ENCODE assay signal across 9 mouse cellular contexts in the genomic region with DNA sequence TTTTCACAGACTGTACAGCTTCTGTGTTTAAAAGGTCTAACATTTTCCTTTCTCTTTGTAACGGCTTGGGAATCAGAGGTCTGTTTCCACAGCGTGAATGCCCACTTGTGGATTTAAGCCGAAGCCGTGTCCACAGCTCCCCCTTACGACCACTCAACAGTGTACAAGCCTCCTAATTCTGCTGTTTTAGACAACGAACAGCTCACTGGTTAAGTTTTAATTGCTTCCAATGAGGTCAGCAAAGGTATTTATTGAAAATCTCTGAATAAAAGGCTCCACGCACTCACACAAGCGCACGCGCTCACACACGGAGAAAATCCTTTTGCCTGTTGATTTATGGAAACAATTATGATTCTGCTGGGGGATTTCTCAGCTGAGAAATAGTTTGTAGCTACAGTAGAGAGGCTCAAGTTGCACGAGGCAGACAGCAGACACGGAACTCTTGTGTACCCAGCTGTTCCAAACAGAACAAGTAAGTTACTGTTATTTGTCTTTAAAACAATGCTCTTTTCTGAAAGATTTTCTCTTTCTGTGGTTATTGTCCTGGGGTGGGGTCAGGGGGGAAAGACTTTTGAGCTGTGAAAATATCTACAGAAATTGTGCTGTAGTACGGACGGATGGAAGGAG. TPM values are rescaled to one million over a fixed set of nuclear protein-coding genes. Genes with fewer than 3 reads are reported as not detected.
A peak's percentile ranks its signal among the peaks of the same experiment; 100 is the strongest.
DNase-seq lines count a peak whose midpoint lies in the region; ATAC-seq and TF ChIP-seq lines count a peak whose summit lies in the region.
"Had no signal": no experiment of that assay in that cellular context is flagged by ENCODE, and none has a peak within 500 bp of the region (broad histone marks: within the 10 kb centered on the region; RNA-seq: fewer than 3 reads in every experiment).

A gene (plus strand): TSS at position 280 of the 627 bp plus-strand sequence.

- no peaks in the 10 kb centered on the region for H3K27me3 ChIP-seq in heart, adult 2 months (ENCODE audit: control insufficient read depth, insufficient read depth, low read length)
- H3K27me3 ChIP-seq in heart, embryonic 10.5 days (ENCODE audit: insufficient read depth, poor library complexity, severe bottlenecking) = no peaks in the 10 kb centered on the region
- H3K27me3 ChIP-seq in kidney, postnatal 0 days (ENCODE audit: insufficient read depth, low read length) = no peaks in the 10 kb centered on the region
- H3K27me3 ChIP-seq in midbrain, embryonic 15.5 days (replicated peaks) = no peaks in the 10 kb centered on the region

- TF ChIP-seq POLR2A in heart, adult 2 months (IDR thresholded peaks at IDR 0.05; ENCODE audit: insufficient read depth, low read depth, low read length) = no peak

- intact Hi-C loops in heart, adult 2 months (cut with DNase I) = loop anchor here (5.0 kb wide), 1 partner anchor 142 kb away; no protein-coding TSS in a partner anchor

- WGBS in heart, adult 2 months = 68% methylated on average over 15 of the region's 15 CpGs
- WGBS in heart, embryonic 10.5 days = 76% methylated on average over 15 of the region's 15 CpGs
- 32% methylated on average over 15 of the region's 15 CpGs for WGBS in kidney, postnatal 0 days
- 53% methylated on average over 15 of the region's 15 CpGs for WGBS in midbrain, embryonic 15.5 days

- no peak for TF ChIP-seq EP300 in heart, adult 2 months (IDR thresholded peaks at IDR 0.05; ENCODE audit: insufficient read depth, low read depth, low read length)

- H3K36me3 ChIP-seq in heart, adult 2 months (ENCODE audit: control insufficient read depth, insufficient read depth, low read length) = no peaks in the 10 kb centered on the region
- H3K36me3 ChIP-seq in heart, embryonic 10.5 days = no peaks in the 10 kb centered on the region
- no peaks in the 10 kb centered on the region for H3K36me3 ChIP-seq in kidney, postnatal 0 days (ENCODE audit: insufficient read depth, low read length)
- no peaks in the 10 kb centered on the region for H3K36me3 ChIP-seq in midbrain, embryonic 15.5 days (replicated peaks)

- no peak within 1 kb of the TSS for H3K9ac ChIP-seq in heart, adult 2 months (ENCODE audit: low read depth, low read length)
- no peak within 1 kb of the TSS for H3K9ac ChIP-seq in kidney, postnatal 0 days (ENCODE audit: low read depth, low read length)
- H3K9ac ChIP-seq in midbrain, embryonic 15.5 days = no peak within 1 kb of the TSS

- TF ChIP-seq CTCF in heart, adult 2 months (IDR thresholded peaks at IDR 0.05) = peak; percentile 45
- peak; percentile 64 for TF ChIP-seq CTCF in kidney, postnatal 0 days (IDR thresholded peaks at IDR 0.05; ENCODE audit: low read depth)

- no peaks in the 10 kb centered on the region for H3K79me2 ChIP-seq in heart, adult 2 months (replicated peaks; ENCODE audit: control insufficient read depth, insufficient read depth, low read length)

- no peaks in the 10 kb centered on the region for H3K9me3 ChIP-seq in heart, embryonic 10.5 days
- no peaks in the 10 kb centered on the region for H3K9me3 ChIP-seq in kidney, postnatal 0 days (replicated peaks; ENCODE audit: low read length)
- no peaks in the 10 kb centered on the region for H3K9me3 ChIP-seq in midbrain, embryonic 15.5 days

- H3K27ac ChIP-seq in heart, adult 2 months = no peak within 1 kb of the TSS; the same call in 1 of the 2 replicates
- no peak within 1 kb of the TSS for H3K27ac ChIP-seq in heart, embryonic 10.5 days
- no peak within 1 kb of the TSS for H3K27ac ChIP-seq in kidney, postnatal 0 days
- H3K27ac ChIP-seq in midbrain, embryonic 15.5 days = no peak within 1 kb of the TSS

- H3K4me3 ChIP-seq in heart, adult 2 months = no peak within 1 kb of the TSS
- H3K4me3 ChIP-seq in heart, embryonic 10.5 days = no peak within 1 kb of the TSS
- 0 out of 2 replicates have a peak within 1 kb of the TSS, but pooled peaks have one; percentile 7 for H3K4me3 ChIP-seq in kidney, postnatal 0 days (replicated peaks; ENCODE audit: low read depth, low read length)
- no peak within 1 kb of the TSS for H3K4me3 ChIP-seq in midbrain, embryonic 15.5 days

- peak; percentile 10; the same call in 1 of the 2 replicates for ATAC-seq in kidney, postnatal 0 days (replicated peaks; ENCODE audit: low FRiP score, low read depth)
- peak; percentile 52; the same call in 1 of the 2 replicates for ATAC-seq in midbrain, embryonic 15.5 days (replicated peaks)
- no peak for ATAC-seq in granulocyte monocyte progenitor cell, adult 5-6 weeks (replicated peaks; ENCODE audit: poor library complexity, severe bottlenecking)

- no peak for DNase-seq in heart, adult 2 months
- DNase-seq in heart, embryonic 10.5 days (ENCODE audit: low spot score) = no peak
- peak; percentile 26 for DNase-seq in urinary bladder, postnatal 14 days (ENCODE audit: low spot score)
- no peak for DNase-seq in urinary bladder, adult 18-20 months (ENCODE audit: low spot score in 2 of 2)
- DNase-seq in kidney, postnatal 0 days (ENCODE audit: low spot score) = peak; percentile 80
- no peak for DNase-seq in cerebellum, postnatal 4 days (ENCODE audit: low spot score in 2 of 2)

- H3K4me2 ChIP-seq in kidney, postnatal 0 days (ENCODE audit: low read length) = peak within 1 kb of the TSS; percentile 47
- H3K4me2 ChIP-seq in midbrain, embryonic 15.5 days = no peak within 1 kb of the TSS

- peaks cover 2% of the 10 kb centered on the region for H3K4me1 ChIP-seq in heart, adult 2 months (ENCODE audit: control insufficient read depth, insufficient read depth, low read length)
- H3K4me1 ChIP-seq in heart, embryonic 10.5 days = peaks cover 18% of the 10 kb centered on the region
- H3K4me1 ChIP-seq in kidney, postnatal 0 days (replicated peaks; ENCODE audit: insufficient read depth, low read length) = no peaks in the 10 kb centered on the region
- no peaks in the 10 kb centered on the region for H3K4me1 ChIP-seq in midbrain, embryonic 15.5 days

RNA-seq across cellular contexts. Expression of the gene that starts here (rescaled TPM):
- 1 to 10 TPM; 1.8 to 2.3 TPM for total RNA-seq in heart, adult 2 months (2021)
- 0.55 and 2.6 TPM in 2 replicates for polyA plus RNA-seq in heart, adult 2 months (2012; rRNA removed)
- 0.46 and 0.74 TPM in 2 replicates for polyA plus RNA-seq in heart, embryonic 10.5 days (2016; fragmentation: Nextera tagmentation; extraction: Ambion mirVana)
- 0.31 and 0.41 TPM in 2 replicates for polyA plus RNA-seq in kidney, postnatal 0 days (2015; fragmentation: Nextera tagmentation; extraction: Ambion mirVana)
- polyA plus RNA-seq in midbrain, embryonic 15.5 days (2015; fragmentation: Nextera tagmentation; extraction: Ambion mirVana) = 0.27 and 0.48 TPM in 2 replicates
- not detected in 2 replicates for total RNA-seq in granulocyte monocyte progenitor cell, adult 5-6 weeks (2014; fragmentation: Nextera tagmentation)
- total RNA-seq in granulocyte monocyte progenitor cell, adult 5-6 weeks (2017) = not detected in 2 replicates
- total RNA-seq: hematopoietic stem cell, adult 5-6 weeks had no signal

Comparison
In these comparisons a context has a peak if more than half of its experiments do, and no peak if none do; other contexts are left out.
1. Peak in DNase-seq, ATAC-seq, H3K4me3 ChIP-seq and H3K4me2 ChIP-seq in kidney, postnatal 0 days; RNA of the gene not detected or under 1 TPM.
2. Peak in ATAC-seq in midbrain, embryonic 15.5 days; RNA of the gene not detected or under 1 TPM.